Mouse (Mus musculus) gastrocnemius, postnatal 4 days (tissue): ENCODE results near the gene Gm20388. TPM values are rescaled to one million over a fixed set of nuclear protein-coding genes. Genes with fewer than 3 reads are reported as not detected.
A peak's percentile ranks its signal among the peaks of the same experiment; 100 is the strongest.

Source experiments
- DNase-seq, 2 experiments: peaks; one replicate each; pipeline ENCODE4 v3.0.0; 2021 to 2022; ENCODE audit warnings: low spot score in 2 of 2, mixed read lengths in 2 of 2
- total RNA-seq, 2 experiments: library from RNA; stranded (reverse); gene quantifications; 2 replicates each; pipeline ENCODE4 v1.2.3; 2021

Gm20388 gene
- total RNA-seq, 2 experiments from 2014 or later = 12.8 to 22.8 TPM

- no peak for DNase-seq
These were observed 583.1 kb downstream of the Gm20388 start for GRCm38 (mm10) chr8:120493508-120494464.

- peak; percentile 56 to 77 for DNase-seq
These were observed 584.3 kb downstream of the Gm20388 start for GRCm38 (mm10) chr8:120494903-120495302.

- DNase-seq = no peak
These were observed 584.8 kb downstream of the Gm20388 start for GRCm38 (mm10) chr8:120495461-120495860.

- DNase-seq = no peak
These were observed 585.8 kb downstream of the Gm20388 start for GRCm38 (mm10) chr8:120496478-120496877.

- DNase-seq = no peak
These were observed 586.9 kb downstream of the Gm20388 start for GRCm38 (mm10) chr8:120497503-120497946.

GRCm38 (mm10) chr8:120498349-120498831, 587.7 kb downstream of the Gm20388 start:
- DNase-seq = no peak

GRCm38 (mm10) chr8:120498926-120499605, 588.4 kb downstream of the Gm20388 start:
- peak in 1 of 2 experiments; percentile 53 for DNase-seq

- no peak for DNase-seq
These were observed 590.1 kb downstream of the Gm20388 start for GRCm38 (mm10) chr8:120500701-120501261.

- DNase-seq = no peak
These were observed 590.8 kb downstream of the Gm20388 start for GRCm38 (mm10) chr8:120501426-120501825.

- no peak for DNase-seq
These were observed 591.8 kb downstream of the Gm20388 start for GRCm38 (mm10) chr8:120502428-120502827.

GRCm38 (mm10) chr8:120504251-120505081, 593.8 kb downstream of the Gm20388 start:
- DNase-seq = peak in 1 of 2 experiments; percentile 48

GRCm38 (mm10) chr8:120505082-120505511, 594.5 kb downstream of the Gm20388 start:
- DNase-seq = no peak

- DNase-seq = no peak
These were observed 595.1 kb downstream of the Gm20388 start for GRCm38 (mm10) chr8:120505619-120506310.

- no peak for DNase-seq
These were observed 595.9 kb downstream of the Gm20388 start for GRCm38 (mm10) chr8:120506562-120506961.

GRCm38 (mm10) chr8:120507290-120507689, 596.6 kb downstream of the Gm20388 start:
- DNase-seq = no peak

- no peak for DNase-seq
These were observed 598.7 kb downstream of the Gm20388 start for GRCm38 (mm10) chr8:120509136-120510034.

GRCm38 (mm10) chr8:120510035-120510416, 599.4 kb downstream of the Gm20388 start:
- no peak for DNase-seq

GRCm38 (mm10) chr8:120510863-120511457, 600.3 kb downstream of the Gm20388 start:
- DNase-seq = no peak
